Mouse (Mus musculus): ENCODE results near the gene Dok7. TPM values are rescaled to one million over a fixed set of nuclear protein-coding genes. Genes with fewer than 3 reads are reported as not detected.

The Dok7 gene
- polyA plus RNA-seq (2011; ENCODE audit: insufficient read length, low read depth, missing spikeins): not detected in 2 replicates

DNA sequence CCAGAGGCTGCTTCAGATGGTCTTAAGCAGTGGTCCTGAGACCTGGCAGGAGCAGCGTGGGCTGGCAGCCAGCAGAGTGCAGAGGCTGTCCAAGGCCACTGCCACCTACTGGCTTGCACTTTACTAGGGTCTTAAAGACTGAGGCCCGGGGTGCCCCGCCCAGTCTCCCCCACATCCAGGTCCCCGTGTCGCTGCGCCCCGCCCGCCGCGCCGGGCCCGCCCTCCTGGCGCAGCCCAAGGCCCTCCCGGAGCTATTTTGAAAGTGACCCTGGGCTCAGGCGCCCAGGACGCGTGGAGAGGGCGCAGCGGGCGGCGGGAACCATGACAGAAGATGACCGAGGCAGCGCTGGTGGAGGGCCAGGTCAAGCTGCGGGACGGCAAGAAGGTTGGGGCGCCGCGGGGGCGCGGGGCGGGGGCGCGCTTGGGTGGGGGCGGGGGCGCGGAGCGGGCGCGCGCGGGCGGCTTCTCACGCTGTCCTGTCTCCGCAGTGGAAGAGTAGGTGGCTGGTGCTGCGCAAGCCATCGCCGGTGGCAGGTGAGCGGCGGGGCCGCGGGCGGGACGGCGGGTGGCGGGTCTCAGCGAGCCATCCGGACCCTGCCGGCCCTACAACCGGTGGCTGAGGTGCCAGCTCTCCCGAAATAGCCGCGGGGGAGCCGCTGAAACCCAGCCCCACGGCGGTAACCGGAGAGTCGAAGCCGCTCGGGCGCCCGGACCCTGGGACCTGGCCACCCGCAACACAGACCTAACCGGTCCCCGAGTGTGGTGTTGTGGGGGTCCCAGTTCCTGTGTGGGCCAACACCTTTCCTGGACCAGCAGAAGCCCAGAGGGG is at the start of gene Dok7:
Gene Dok7 (plus strand): TSS at position 163 of the 829 bp plus-strand sequence.
- Histone ChIP-seq H3K27ac (ENCODE audit: insufficient read depth, low read length) (no peak within 1 kb of the TSS), H3K4me1 (ENCODE audit: control insufficient read depth, insufficient read depth, low read length) (no peaks in the 10 kb centered on the region), H3K4me3 (ENCODE audit: insufficient read depth, low read length) (peak within 1 kb of the TSS; percentile 27)
- no peak for TF ChIP-seq CTCF (IDR thresholded peaks at IDR 0.05; ENCODE audit: borderline replicate concordance, insufficient read depth, low read length)
- no peak for TF ChIP-seq POLR2A (IDR thresholded peaks at IDR 0.05; ENCODE audit: low read depth, low read length)

DNA sequence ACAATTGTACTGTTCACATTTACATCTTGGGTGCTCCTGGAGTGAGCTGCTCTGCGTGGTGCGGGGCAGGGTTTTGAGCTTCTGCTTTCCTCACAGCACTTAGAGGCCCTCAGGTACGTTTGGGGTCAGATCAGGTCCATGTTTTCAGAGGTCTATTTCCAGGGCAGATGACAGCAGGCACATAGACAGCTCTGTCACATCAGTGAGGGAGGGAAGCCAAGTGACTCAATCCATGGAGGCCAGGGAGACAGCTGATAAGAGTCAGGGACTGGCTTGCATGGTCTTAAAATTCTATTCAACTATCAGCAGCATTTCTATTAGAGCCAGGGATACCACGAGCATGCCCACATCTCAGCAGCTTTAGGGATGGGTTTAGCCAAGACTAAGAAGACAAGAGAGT is 47.4 kb upstream of the Dok7 start:
- peaks cover 6% of the 10 kb centered on the region; the same call in 1 of the 2 replicates for H3K4me1 ChIP-seq (ENCODE audit: control insufficient read depth, insufficient read depth, low read length)
- no peak overlapping the region for H3K4me3 ChIP-seq (ENCODE audit: insufficient read depth, low read length)
- H3K27ac ChIP-seq (ENCODE audit: insufficient read depth, low read length): no peak overlapping the region
- TF ChIP-seq POLR2A (IDR thresholded peaks at IDR 0.05; ENCODE audit: low read depth, low read length): no peak
- TF ChIP-seq CTCF (IDR thresholded peaks at IDR 0.05; ENCODE audit: borderline replicate concordance, insufficient read depth, low read length): no peak

DNA sequence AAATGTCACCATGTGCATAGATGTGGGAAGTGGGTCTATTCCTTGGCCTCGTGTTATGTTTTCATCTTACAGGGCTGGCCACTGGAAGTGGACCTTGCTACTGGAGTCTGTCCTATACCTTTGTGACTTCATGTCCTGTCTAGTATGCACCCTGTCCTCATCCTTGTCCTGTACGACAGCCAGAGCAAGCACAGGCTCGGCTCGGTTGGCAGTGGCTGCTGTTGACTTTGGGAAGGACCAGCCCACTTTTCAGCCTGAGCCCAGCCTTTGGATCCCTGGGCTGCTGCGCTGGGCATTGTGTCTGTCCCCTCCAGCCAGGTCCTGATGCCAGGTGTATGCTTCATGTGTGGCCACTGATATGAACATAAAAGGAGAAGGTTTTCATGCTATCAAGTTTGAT is 45.9 kb upstream of the Dok7 start:
- Histone ChIP-seq H3K27ac (ENCODE audit: insufficient read depth, low read length) (no peak overlapping the region), H3K4me3 (ENCODE audit: insufficient read depth, low read length) (no peak overlapping the region), H3K4me1 (ENCODE audit: control insufficient read depth, insufficient read depth, low read length) (peaks cover 4% of the 10 kb centered on the region; the same call in 1 of the 2 replicates)
- TF ChIP-seq CTCF (IDR thresholded peaks at IDR 0.05; ENCODE audit: borderline replicate concordance, insufficient read depth, low read length) (no peak), POLR2A (IDR thresholded peaks at IDR 0.05; ENCODE audit: low read depth, low read length) (no peak)

DNA sequence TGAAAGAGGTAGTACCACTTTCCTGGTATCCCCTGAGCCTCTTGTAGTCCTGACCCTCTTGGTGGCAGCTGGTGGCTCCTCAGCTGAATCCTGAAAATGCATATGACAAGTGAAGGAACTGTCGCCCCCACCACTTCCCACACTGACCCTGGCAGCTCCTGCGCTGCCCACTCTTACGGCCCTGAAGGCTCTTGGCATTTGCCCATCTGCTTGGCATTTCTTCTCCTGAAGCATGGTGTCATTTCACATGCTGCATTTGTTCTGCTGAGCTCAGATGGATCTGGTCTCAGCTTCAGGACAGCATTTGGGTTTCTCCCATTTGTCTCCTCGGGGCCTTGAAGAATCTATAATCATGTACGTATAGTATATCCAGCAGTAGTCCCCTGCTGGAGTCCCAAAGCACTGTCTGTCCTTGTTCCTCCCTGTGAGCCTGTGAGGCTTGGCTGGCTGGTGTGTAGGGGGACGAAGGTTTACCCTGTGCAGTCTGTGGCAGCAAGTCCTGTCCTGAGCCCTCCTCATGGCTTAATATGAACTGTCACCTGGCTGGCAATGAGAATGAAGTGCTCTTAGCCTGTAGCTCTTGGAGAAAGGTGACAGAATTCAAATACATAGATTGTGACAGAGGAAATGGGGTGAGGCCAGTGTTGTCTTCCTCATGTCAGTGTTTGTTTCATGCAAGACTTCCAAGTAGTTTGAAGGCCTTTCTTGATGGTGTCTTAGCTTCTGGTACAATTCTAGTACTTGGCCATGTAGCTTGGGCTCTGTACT is 45.2 kb upstream of the Dok7 start:
- no peak overlapping the region for H3K4me3 ChIP-seq (ENCODE audit: insufficient read depth, low read length)
- no peak for TF ChIP-seq CTCF (IDR thresholded peaks at IDR 0.05; ENCODE audit: borderline replicate concordance, insufficient read depth, low read length)
- TF ChIP-seq POLR2A (IDR thresholded peaks at IDR 0.05; ENCODE audit: low read depth, low read length): no peak
- H3K27ac ChIP-seq (ENCODE audit: insufficient read depth, low read length): no peak overlapping the region
- H3K4me1 ChIP-seq (ENCODE audit: control insufficient read depth, insufficient read depth, low read length): peaks cover 4% of the 10 kb centered on the region; the same call in 1 of the 2 replicates

DNA sequence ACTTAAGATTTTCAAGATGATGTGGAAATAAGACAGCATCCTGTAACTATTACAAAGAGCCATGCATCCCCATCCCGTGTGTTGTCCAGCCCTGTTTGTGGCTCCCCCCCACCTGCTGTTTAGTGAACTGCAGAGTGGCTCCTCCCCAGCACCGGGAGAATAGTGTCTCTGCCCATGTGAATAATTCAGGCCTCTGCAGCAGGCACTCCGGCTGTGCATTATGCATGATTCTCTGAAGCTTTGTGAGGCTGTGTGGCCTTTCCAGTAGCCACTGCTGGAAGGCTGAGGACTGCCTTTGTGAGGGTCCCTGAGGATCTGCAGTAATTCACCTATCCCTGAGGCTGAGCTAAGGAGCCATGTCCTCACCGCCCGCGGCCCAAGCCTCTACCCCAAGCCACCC is 42.5 kb upstream of the Dok7 start:
- H3K4me1 ChIP-seq (ENCODE audit: control insufficient read depth, insufficient read depth, low read length): peaks cover 18% of the 10 kb centered on the region
- no peak overlapping the region for H3K27ac ChIP-seq (ENCODE audit: insufficient read depth, low read length)
- H3K4me3 ChIP-seq (ENCODE audit: insufficient read depth, low read length): no peak overlapping the region
- no peak for TF ChIP-seq POLR2A (IDR thresholded peaks at IDR 0.05; ENCODE audit: low read depth, low read length)
- no peak for TF ChIP-seq CTCF (IDR thresholded peaks at IDR 0.05; ENCODE audit: borderline replicate concordance, insufficient read depth, low read length)

DNA sequence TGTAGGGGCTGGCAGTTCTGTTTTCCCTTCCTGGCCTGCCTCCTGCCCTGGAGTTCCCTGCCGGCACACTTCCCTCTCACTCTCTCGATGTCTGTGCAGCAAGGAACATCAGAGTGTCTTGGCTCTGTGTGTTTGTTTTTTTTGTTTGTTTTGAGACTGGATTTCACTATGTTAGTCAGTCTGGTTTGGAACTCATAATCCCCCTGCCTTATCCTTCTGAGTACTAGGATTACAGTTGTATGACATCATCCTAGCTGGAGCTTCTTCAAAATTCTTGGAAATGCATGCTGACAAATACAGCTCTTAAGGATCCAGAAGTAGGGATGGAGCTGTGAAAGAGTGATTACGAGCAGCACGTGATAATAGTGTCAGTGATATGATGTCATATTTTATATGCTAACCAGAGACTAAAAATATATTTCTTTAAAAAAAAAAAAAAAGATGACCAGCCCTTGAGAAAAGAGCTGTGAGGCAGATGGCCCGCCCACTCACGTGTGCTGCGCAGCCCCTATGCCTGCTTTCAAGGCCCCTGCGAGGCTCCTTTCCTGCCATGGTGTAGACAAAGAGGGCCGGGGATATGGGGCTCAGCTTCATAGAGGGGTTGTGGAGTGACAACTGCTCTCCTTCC is 36.8 kb upstream of the Dok7 start:
- H3K27ac ChIP-seq (ENCODE audit: insufficient read depth, low read length): peak overlapping the region; percentile 9; the same call in 1 of the 2 replicates
- no peak for TF ChIP-seq CTCF (IDR thresholded peaks at IDR 0.05; ENCODE audit: borderline replicate concordance, insufficient read depth, low read length)
- TF ChIP-seq POLR2A (IDR thresholded peaks at IDR 0.05; ENCODE audit: low read depth, low read length): no peak
- no peak overlapping the region for H3K4me3 ChIP-seq (ENCODE audit: insufficient read depth, low read length)
- H3K4me1 ChIP-seq (ENCODE audit: control insufficient read depth, insufficient read depth, low read length): peaks cover 28% of the 10 kb centered on the region

DNA sequence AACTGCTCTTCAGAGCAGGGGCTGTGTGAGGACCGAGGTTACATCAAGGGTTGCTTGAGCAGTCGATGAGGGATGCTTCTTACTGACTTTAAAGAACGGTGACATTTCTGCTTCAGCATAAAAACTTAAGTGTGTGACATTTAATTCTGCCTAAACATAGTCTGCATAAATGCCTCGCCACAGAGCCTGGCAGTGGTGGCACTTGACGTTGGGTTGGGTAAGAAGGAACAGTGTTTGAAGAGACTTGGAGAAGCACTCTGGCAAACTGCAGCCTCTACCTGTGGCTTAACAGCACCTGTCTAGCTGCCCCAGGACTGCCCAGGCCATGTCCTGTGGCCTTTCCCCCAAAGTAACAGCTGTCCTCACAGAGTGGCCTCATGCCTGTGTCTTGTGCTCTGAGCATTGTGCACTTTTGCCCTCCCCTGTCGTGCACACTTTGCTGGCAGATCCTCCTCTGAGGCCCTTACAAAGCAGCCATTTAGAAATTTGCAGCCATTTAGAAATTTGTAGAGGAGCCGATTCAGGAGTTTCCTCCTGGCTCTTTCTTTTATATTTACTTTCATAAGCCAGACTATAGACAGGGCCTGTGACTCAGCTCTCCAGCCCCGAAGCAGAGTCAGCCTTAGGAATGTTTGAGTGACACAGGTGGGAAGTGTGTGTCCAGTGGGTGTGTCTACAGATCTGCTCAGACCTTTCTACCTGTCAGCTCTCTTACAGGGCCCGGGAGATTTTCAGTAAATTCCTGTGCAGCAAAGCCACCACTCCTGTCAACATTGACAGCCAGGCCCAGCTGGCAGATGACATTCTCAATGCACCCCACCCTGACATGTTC is 35.9 kb upstream of the Dok7 start:
- no peak overlapping the region for H3K4me3 ChIP-seq (ENCODE audit: insufficient read depth, low read length)
- H3K27ac ChIP-seq (ENCODE audit: insufficient read depth, low read length): peak overlapping the region; percentile 9; the same call in 1 of the 2 replicates
- H3K4me1 ChIP-seq (ENCODE audit: control insufficient read depth, insufficient read depth, low read length): peaks cover 28% of the 10 kb centered on the region
- TF ChIP-seq POLR2A (IDR thresholded peaks at IDR 0.05; ENCODE audit: low read depth, low read length): no peak
- TF ChIP-seq CTCF (IDR thresholded peaks at IDR 0.05; ENCODE audit: borderline replicate concordance, insufficient read depth, low read length): no peak

DNA sequence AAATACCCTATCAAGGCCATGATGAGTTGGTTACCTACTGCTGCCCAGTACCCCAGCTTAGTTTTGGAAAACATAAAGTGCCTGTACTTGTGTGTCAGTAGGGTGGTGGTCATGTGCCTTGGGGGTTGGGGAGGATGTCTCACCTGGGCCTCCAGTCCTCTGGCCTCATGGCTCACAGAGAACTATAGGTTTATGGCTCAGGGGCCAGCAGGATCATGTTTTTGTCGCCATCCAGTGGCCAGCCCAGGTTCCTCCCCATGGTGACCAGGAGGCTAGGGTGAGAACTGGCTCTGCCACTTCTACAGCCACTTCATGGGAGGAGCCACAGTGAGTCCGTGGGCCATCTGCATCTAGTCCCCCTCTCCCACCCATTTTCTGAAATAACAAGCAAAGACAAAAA is 31.6 kb upstream of the Dok7 start:
- Histone ChIP-seq H3K4me3 (ENCODE audit: insufficient read depth, low read length) (no peak overlapping the region), H3K4me1 (ENCODE audit: control insufficient read depth, insufficient read depth, low read length) (peaks cover 7% of the 10 kb centered on the region), H3K27ac (ENCODE audit: insufficient read depth, low read length) (no peak overlapping the region)
- TF ChIP-seq CTCF (IDR thresholded peaks at IDR 0.05; ENCODE audit: borderline replicate concordance, insufficient read depth, low read length) (peak; percentile 50; the same call in 1 of the 2 replicates), POLR2A (IDR thresholded peaks at IDR 0.05; ENCODE audit: low read depth, low read length) (no peak)

DNA sequence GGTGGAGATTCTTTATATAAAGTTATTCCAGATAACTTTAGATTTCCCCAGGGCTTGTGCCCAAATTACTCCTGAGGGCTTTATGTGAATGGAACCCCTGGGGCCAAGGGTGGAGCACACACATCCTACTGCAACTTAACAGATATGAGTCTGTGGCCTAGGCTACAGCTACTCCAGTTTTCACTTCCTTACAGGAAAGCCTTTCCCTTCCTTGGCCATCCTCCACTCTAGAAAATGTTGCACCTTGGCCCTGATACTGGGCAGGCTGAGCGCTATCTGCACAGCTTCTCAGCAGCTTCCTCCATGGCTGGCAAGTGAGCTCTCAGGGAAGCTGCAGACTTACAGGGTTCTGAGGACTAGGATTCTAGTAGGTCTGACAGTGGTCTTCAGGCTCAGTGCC is 27.3 kb upstream of the Dok7 start:
- TF ChIP-seq CTCF (IDR thresholded peaks at IDR 0.05; ENCODE audit: borderline replicate concordance, insufficient read depth, low read length): no peak
- TF ChIP-seq POLR2A (IDR thresholded peaks at IDR 0.05; ENCODE audit: low read depth, low read length): no peak
- H3K27ac ChIP-seq (ENCODE audit: insufficient read depth, low read length): no peak overlapping the region
- no peaks in the 10 kb centered on the region for H3K4me1 ChIP-seq (ENCODE audit: control insufficient read depth, insufficient read depth, low read length)
- no peak overlapping the region for H3K4me3 ChIP-seq (ENCODE audit: insufficient read depth, low read length)
